Mouse (Mus musculus) cerebellum, adult 2 months (tissue): ENCODE measurements at regions not wholly inside any gene's neighbourhood (a gene's known extent, or its start where the extent isn't known, plus 50 kb on each side); places are given as distances from the start of the nearest gene placed in this dataset.

Experiments used
- DNase-seq, 2 experiments: peaks; one replicate each; pipeline ENCODE4 v3.0.0; 2021
- H3K27ac ChIP-seq: fragments of 200-500 bp; 2 replicates; pipeline ENCODE4 v1.5.1; 2012; ENCODE audit warnings: low read length, control low read depth, inconsistent platforms; ENCODE audit not compliant: insufficient read depth
- H3K27me3 ChIP-seq: fragments of 200-500 bp; 2 replicates; pipeline ENCODE4 v1.6.1; 2012; ENCODE audit warnings: inconsistent platforms, mild to moderate bottlenecking, low read length, moderate library complexity; ENCODE audit not compliant: control insufficient read depth, insufficient read depth
- H3K4me1 ChIP-seq: fragments of 200-500 bp; 2 replicates; pipeline ENCODE4 v1.6.1; 2011; ENCODE audit warnings: low read length; ENCODE audit not compliant: control insufficient read depth, insufficient read depth
- H3K4me3 ChIP-seq: fragments of 200-500 bp; replicated peaks from 2 replicates; pipeline ENCODE3; 2011; ENCODE audit warnings: mild to moderate bottlenecking, low read depth, low read length, control low read depth; ENCODE audit not compliant: insufficient read depth
- CTCF ChIP-seq: fragments of 200-500 bp; IDR thresholded peaks from 2 replicates; pipeline ENCODE4 v1.5.1; 2011; ENCODE audit warnings: low read depth, mild to moderate bottlenecking, control low read depth, low read length, moderate library complexity, borderline replicate concordance; ENCODE audit not compliant: insufficient read depth
- POLR2A ChIP-seq: fragments of 200-500 bp; IDR thresholded peaks from 2 replicates; pipeline ENCODE4 v1.6.1; 2011; ENCODE audit warnings: low read length, control low read depth, borderline replicate concordance; ENCODE audit not compliant: insufficient read depth
- WGBS: fragments of 180-500 bp; shearing (Covaris S2); methylation state at CpG from one replicate; pipeline ENCODE4 v1.1.7; 2018; 5-methylcytosine and 5-hydroxymethylcytosine counted together

- Histone ChIP-seq H3K4me1 (no peaks in the 10 kb centered on the region), H3K27me3 (no peaks in the 10 kb centered on the region; the same call in 1 of the 2 replicates), H3K27ac (no peak overlapping the region), H3K4me3 (no peak overlapping the region)
- DNase-seq: no peak
- TF ChIP-seq POLR2A (no peak), CTCF (no peak)
- 45% methylated on average over 6 of the region's 6 CpGs for WGBS
These were observed 229.9 kb upstream of the Cxcr4 start for GRCm38 (mm10) chr1:128821991-128822390.

GRCm38 (mm10) chr1:128820527-128820926 is 228.4 kb upstream of the Cxcr4 start:
- DNase-seq: no peak

GRCm38 (mm10) chr1:128819611-128820010 is 227.5 kb upstream of the Cxcr4 start:
- TF ChIP-seq POLR2A (no peak), CTCF (no peak)
- no peaks in the 10 kb centered on the region; the same call in 1 of the 2 replicates for H3K27me3 ChIP-seq
- H3K4me3 ChIP-seq: no peak overlapping the region
- no peaks in the 10 kb centered on the region for H3K4me1 ChIP-seq
- no peak overlapping the region for H3K27ac ChIP-seq
- DNase-seq: no peak
- WGBS: 84% methylated on average over 6 of the region's 6 CpGs

More at GRCm38 (mm10) chr1:128820527-128820926, 228.4 kb upstream of the Cxcr4 start:
- 96% methylated on average over 1 of the region's 1 CpGs for WGBS
- Histone ChIP-seq H3K27ac (no peak overlapping the region), H3K27me3 (no peaks in the 10 kb centered on the region; the same call in 1 of the 2 replicates), H3K4me3 (no peak overlapping the region), H3K4me1 (no peaks in the 10 kb centered on the region)
- TF ChIP-seq CTCF: no peak
- no peak for TF ChIP-seq POLR2A

- H3K4me3 ChIP-seq: no peak overlapping the region
- whole genome bisulfite sequencing: 61% methylated on average over 5 of the region's 5 CpGs
- TF ChIP-seq CTCF: no peak
- no peak for TF ChIP-seq POLR2A
These were observed 221.3 kb upstream of the Cxcr4 start for GRCm38 (mm10) chr1:128813379-128813778.

GRCm38 (mm10) chr1:128810860-128811259 is 218.8 kb upstream of the Cxcr4 start:
- Histone ChIP-seq H3K4me3 (no peak overlapping the region), H3K27ac (no peak overlapping the region), H3K4me1 (no peaks in the 10 kb centered on the region), H3K27me3 (no peaks in the 10 kb centered on the region; the same call in 1 of the 2 replicates)
- WGBS: 50% methylated on average over 3 of the region's 3 CpGs
- no peak for DNase-seq
- TF ChIP-seq POLR2A: no peak
- no peak for TF ChIP-seq CTCF

More at GRCm38 (mm10) chr1:128813379-128813778, 221.3 kb upstream of the Cxcr4 start:
- H3K27ac ChIP-seq: no peak overlapping the region
- H3K27me3 ChIP-seq: no peaks in the 10 kb centered on the region; the same call in 1 of the 2 replicates
- H3K4me1 ChIP-seq: no peaks in the 10 kb centered on the region
- DNase-seq: no peak

- no peaks in the 10 kb centered on the region for H3K4me1 ChIP-seq
- no peak for TF ChIP-seq CTCF
- TF ChIP-seq POLR2A: no peak
- DNase-seq: no peak
- H3K27me3 ChIP-seq: no peaks in the 10 kb centered on the region; the same call in 1 of the 2 replicates
- no peak overlapping the region for H3K4me3 ChIP-seq
- WGBS: 53% methylated on average over 2 of the region's 2 CpGs
- no peak overlapping the region for H3K27ac ChIP-seq
These were observed 218.0 kb upstream of the Cxcr4 start for GRCm38 (mm10) chr1:128810094-128810493.

DNA sequence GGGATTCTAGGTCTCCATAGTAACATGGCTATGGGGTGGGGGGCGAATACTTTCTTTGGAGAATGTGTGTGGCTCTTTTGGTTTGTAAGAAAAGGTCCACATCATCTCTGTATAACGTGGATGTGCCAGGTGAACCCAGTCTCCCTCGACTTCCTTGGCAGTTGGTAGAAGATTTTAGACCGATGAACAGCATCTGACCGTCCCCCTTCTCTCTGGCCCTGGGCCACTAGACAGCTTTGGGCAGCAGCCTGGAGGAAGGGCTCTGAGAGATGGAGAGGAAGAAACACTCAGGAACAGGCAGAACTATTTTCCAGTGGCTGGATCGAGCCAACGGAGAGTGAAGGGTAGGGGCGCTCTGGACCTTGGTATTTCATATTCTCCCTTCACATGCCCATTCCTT is 217.5 kb upstream of the Cxcr4 start:
- Histone ChIP-seq H3K4me3 (no peak overlapping the region), H3K27ac (no peak overlapping the region), H3K27me3 (no peaks in the 10 kb centered on the region; the same call in 1 of the 2 replicates), H3K4me1 (no peaks in the 10 kb centered on the region)
- TF ChIP-seq CTCF: no peak
- no peak for TF ChIP-seq POLR2A
- no peak for DNase-seq
- WGBS: 29% methylated on average over 8 of the region's 8 CpGs

- H3K4me1 ChIP-seq: no peaks in the 10 kb centered on the region
- no peak overlapping the region for H3K27ac ChIP-seq
- WGBS: 91% methylated on average over 5 of the region's 5 CpGs
- no peak for DNase-seq
- TF ChIP-seq CTCF (no peak), POLR2A (no peak)
- no peaks in the 10 kb centered on the region; the same call in 1 of the 2 replicates for H3K27me3 ChIP-seq
- no peak overlapping the region for H3K4me3 ChIP-seq
These were observed 216.5 kb upstream of the Cxcr4 start for GRCm38 (mm10) chr1:128808599-128808998.
